Mouse (Mus musculus) heart, adult 2 months (tissue): ENCODE results near the gene Fto.

Experiments
- CTCF ChIP-seq: fragments of 200-600 bp; IDR thresholded peaks from 2 replicates; pipeline ENCODE4 v1.8.1; 2022; ENCODE audit warnings: antibody characterized with exemption, mild to moderate bottlenecking, moderate library complexity
- POLR2A ChIP-seq: fragments of 200-500 bp; IDR thresholded peaks from 2 replicates; pipeline ENCODE4 v1.6.1; 2011; ENCODE audit warnings: mild to moderate bottlenecking, low read depth, low read length, control low read depth; ENCODE audit not compliant: insufficient read depth

GRCm38 (mm10) chr8:91524865-91525250, 211.5 kb downstream of the Fto start:
- TF ChIP-seq CTCF (no peak), POLR2A (no peak)
